Mouse (Mus musculus) megakaryocyte, embryonic 14.5 days (primary cell): ENCODE results near the gene Naa16.

Experiments used
- FLI1 ChIP-seq: IDR thresholded peaks from 2 replicates; pipeline ENCODE4 v1.6.1; 2012; ENCODE audit warnings: low read length, inconsistent platforms, mixed read lengths
- GATA1 ChIP-seq: IDR thresholded peaks from 3 replicates; pipeline ENCODE4 v1.6.1; 2012; ENCODE audit warnings: mixed read lengths, low read length, inconsistent platforms, borderline replicate concordance

DNA sequence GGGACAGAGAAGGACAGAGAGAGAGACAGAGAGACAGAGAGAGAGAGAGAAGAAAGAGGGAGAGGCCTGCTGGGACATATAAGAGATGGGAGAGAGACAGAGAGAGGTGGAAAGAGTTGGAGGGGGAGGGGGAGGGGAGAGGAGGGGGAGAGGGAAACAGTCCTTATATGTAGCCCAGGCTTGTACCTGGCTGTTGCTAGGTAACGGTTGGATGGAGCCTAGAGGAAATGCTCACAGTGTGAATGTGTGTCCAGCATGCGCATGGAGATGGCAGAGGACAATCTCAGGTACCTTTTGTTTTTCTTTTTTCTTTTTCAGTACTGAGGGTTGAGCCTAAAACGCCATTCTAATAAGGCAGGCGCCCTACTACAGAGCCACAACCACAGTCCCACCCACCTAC, 106.0 kb downstream of the Naa16 start:
- no peak for TF ChIP-seq GATA1
- TF ChIP-seq FLI1, result no peak
